Mouse (Mus musculus): ENCODE results near the gene Gstt4. TPM values are rescaled to one million over a fixed set of nuclear protein-coding genes. Genes with fewer than 3 reads are reported as not detected.

Gstt4 gene
- polyA plus RNA-seq, 1 experiment from 2014 or later, result not detected

DNA sequence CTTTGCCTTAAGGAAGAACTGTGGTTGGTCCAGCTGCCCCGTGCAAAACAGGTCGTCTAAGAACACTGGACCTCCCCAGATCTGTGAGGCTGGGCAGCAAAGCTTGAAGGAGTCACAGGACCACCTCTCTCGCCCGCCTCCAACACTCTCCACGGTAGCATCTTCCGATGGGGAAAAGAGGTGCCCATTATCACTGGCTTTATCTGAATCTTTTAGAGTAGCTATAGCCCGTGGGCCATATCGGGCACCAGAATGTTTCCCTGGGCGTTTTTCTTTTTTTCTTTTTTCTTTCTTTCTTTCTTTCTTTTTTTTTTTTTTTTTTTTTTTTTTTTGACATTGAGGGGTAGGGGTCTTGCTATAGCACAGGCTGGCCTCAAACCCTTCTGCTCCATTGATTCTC, 12.4 kb upstream of the Gstt4 start:
- ATAC-seq (replicated peaks; ENCODE audit: insufficient number of reproducible peaks, low FRiP score, low TSS enrichment, low read depth), result no peak
- peaks cover 3% of the 10 kb centered on the region for H3K27me3 ChIP-seq (ENCODE audit: control insufficient read depth, insufficient read depth, low read length)
- no peaks in the 10 kb centered on the region for H3K36me3 ChIP-seq (replicated peaks; ENCODE audit: control insufficient read depth, insufficient read depth, low read depth, low read length)
- no peaks in the 10 kb centered on the region for H3K9me3 ChIP-seq (replicated peaks; ENCODE audit: control insufficient read depth, low read length)
- H3K27ac ChIP-seq (replicated peaks; ENCODE audit: low read depth, low read length), result no peak overlapping the region
- peak overlapping the region; percentile 22 for H3K9ac ChIP-seq (replicated peaks; ENCODE audit: low read length)
- DNase-seq (ENCODE audit: low spot score), result peak; percentile 29
- 13% methylated on average over 9 of the region's 9 CpGs for WGBS
- peak overlapping the region; percentile 33 for H3K4me2 ChIP-seq (ENCODE audit: low read depth, low read length)
- H3K4me3 ChIP-seq (ENCODE audit: low read depth, low read length), result peak overlapping the region; percentile 23
- peaks cover 3% of the 10 kb centered on the region for H3K4me1 ChIP-seq (ENCODE audit: control insufficient read depth, insufficient read depth, low read length)

DNA sequence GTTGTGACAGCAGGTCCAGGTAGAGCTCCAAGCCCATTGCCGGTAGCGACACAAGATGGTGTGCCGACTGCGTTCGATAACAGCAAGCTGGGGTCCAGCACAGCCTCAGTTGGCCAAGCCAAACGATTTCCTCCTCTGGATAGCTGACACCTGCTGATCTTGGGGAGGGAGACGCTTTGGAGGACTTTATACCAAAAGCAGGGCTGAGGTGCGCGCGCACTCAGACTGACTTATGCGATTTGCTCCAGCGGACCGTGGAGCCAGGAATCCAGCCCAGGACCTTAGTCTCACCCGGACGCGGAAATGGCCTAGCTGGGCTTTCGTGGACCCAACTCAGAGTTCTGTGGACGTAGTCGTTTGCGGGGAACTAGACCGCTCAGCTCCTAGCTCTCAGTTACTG, 11.9 kb upstream of the Gstt4 start:
- peaks cover 3% of the 10 kb centered on the region for H3K4me1 ChIP-seq (ENCODE audit: control insufficient read depth, insufficient read depth, low read length)
- H3K9me3 ChIP-seq (replicated peaks; ENCODE audit: control insufficient read depth, low read length), result no peaks in the 10 kb centered on the region
- peaks cover 3% of the 10 kb centered on the region for H3K27me3 ChIP-seq (ENCODE audit: control insufficient read depth, insufficient read depth, low read length)
- ATAC-seq (replicated peaks; ENCODE audit: insufficient number of reproducible peaks, low FRiP score, low TSS enrichment, low read depth), result 0 out of 2 replicates have a peak, but pooled peaks have one; percentile 7
- H3K4me3 ChIP-seq (ENCODE audit: low read depth, low read length), result peak overlapping the region; percentile 23
- DNase-seq (ENCODE audit: low spot score), result peak; percentile 79
- H3K4me2 ChIP-seq (ENCODE audit: low read depth, low read length), result peak overlapping the region; percentile 33
- WGBS, result 4% methylated on average over 21 of the region's 21 CpGs
- H3K9ac ChIP-seq (replicated peaks; ENCODE audit: low read length), result peak overlapping the region; percentile 22
- H3K36me3 ChIP-seq (replicated peaks; ENCODE audit: control insufficient read depth, insufficient read depth, low read depth, low read length), result no peaks in the 10 kb centered on the region
- H3K27ac ChIP-seq (replicated peaks; ENCODE audit: low read depth, low read length), result no peak overlapping the region

DNA sequence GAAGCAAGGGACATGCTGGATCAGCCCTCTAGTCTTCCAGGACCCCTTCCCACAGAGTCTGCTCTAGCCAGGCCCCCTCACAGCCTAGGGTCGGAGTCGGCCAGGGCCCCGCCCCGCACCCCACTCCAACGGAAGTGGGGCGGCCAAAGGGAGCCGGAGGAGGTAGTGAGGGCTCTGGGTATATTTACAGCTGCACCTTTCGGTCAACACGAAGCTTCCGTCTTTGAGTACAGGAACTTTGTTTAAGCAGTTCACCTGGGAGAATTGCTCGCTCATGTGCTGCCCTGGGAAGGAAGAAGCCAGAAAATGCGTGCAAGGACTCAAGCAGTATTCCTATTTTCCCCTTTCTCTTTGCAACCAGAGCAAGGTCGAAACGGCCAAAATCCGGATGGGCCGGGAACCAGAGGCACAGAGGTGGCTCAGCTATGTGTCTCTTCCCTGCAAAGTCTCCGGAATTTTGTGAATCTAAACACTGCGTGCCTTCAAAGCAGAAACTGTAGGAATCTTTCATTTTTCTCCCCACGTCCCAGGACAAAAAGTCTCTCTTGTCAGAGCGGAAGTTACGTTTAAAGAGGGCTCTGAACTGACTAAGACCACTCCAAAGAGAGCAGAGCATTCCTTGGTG, 11.2 kb upstream of the Gstt4 start:
- Histone ChIP-seq H3K36me3 (replicated peaks; ENCODE audit: control insufficient read depth, insufficient read depth, low read depth, low read length) (no peaks in the 10 kb centered on the region), H3K27me3 (ENCODE audit: control insufficient read depth, insufficient read depth, low read length) (peaks cover 3% of the 10 kb centered on the region), H3K4me1 (ENCODE audit: control insufficient read depth, insufficient read depth, low read length) (peaks cover 3% of the 10 kb centered on the region), H3K9me3 (replicated peaks; ENCODE audit: control insufficient read depth, low read length) (no peaks in the 10 kb centered on the region), H3K9ac (replicated peaks; ENCODE audit: low read length) (peak overlapping the region; percentile 22; the same call in 1 of the 2 replicates), H3K4me3 (ENCODE audit: low read depth, low read length) (peak overlapping the region; percentile 23), H3K27ac (replicated peaks; ENCODE audit: low read depth, low read length) (no peak overlapping the region), H3K4me2 (ENCODE audit: low read depth, low read length) (peak overlapping the region; percentile 33)
- WGBS, result 10% methylated on average over 21 of the region's 21 CpGs
- DNase-seq (ENCODE audit: low spot score) (no peak), ATAC-seq (replicated peaks; ENCODE audit: insufficient number of reproducible peaks, low FRiP score, low TSS enrichment, low read depth) (no peak)

DNA sequence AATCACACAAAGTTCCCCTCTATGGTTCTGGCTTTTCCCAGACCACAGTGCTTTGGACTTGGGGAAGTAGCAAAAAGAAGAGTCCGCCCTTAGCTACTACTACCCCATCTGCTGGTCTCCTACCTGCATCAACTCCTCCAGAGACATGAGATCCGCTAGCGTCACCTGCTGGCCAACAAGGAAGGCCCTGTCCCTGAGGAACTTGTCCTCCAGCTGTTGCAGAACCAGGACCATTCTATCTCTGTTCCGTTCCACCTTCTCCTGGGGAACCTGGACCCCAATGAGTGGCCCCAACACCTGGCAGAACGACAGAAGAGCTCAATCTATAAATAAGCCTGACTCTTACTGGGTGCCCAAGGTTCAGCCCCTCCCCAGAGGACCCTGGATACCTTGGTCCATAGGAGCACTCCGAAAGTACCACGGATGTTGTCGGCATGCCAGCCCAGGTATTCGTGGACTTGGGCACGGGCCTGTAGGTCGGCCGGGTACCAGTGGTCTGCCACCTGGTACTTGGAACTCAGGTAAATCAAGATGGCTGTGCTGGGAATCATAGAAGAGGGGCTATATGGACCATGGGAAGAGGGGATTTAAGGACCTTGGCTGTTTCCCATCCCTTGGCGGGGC, 10.0 kb upstream of the Gstt4 start:
- H3K9me3 ChIP-seq (replicated peaks; ENCODE audit: control insufficient read depth, low read length), result no peaks in the 10 kb centered on the region
- H3K4me1 ChIP-seq (ENCODE audit: control insufficient read depth, insufficient read depth, low read length), result no peaks in the 10 kb centered on the region
- no peaks in the 10 kb centered on the region for H3K36me3 ChIP-seq (replicated peaks; ENCODE audit: control insufficient read depth, insufficient read depth, low read depth, low read length)
- DNase-seq (ENCODE audit: low spot score), result peak; percentile 43
- no peak overlapping the region for H3K9ac ChIP-seq (replicated peaks; ENCODE audit: low read length)
- no peak overlapping the region for H3K4me2 ChIP-seq (ENCODE audit: low read depth, low read length)
- peaks cover 3% of the 10 kb centered on the region for H3K27me3 ChIP-seq (ENCODE audit: control insufficient read depth, insufficient read depth, low read length)
- 66% methylated on average over 13 of the region's 13 CpGs for WGBS
- ATAC-seq (replicated peaks; ENCODE audit: insufficient number of reproducible peaks, low FRiP score, low TSS enrichment, low read depth), result no peak
- H3K27ac ChIP-seq (replicated peaks; ENCODE audit: low read depth, low read length), result no peak overlapping the region
- no peak overlapping the region for H3K4me3 ChIP-seq (ENCODE audit: low read depth, low read length)

DNA sequence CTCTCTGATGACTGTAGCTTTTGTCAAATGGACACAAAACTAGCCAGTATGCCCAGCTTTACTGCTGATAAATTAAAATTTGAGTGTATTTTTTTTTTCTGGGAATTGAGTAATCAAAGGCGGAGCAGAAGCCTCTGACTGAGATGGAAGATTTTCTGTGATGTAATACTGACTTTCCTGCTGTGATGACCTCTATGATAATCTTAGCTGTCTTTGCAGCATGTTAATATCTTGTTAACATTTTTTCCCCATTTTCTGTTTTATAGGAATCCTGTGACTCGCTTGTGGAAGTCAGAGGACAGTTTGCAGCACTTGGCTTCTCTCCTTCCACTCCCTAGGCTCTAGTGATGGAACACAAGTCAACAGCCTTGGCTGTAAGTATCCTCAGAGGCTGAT, 7.9 kb upstream of the Gstt4 start:
- Histone ChIP-seq H3K4me1 (ENCODE audit: control insufficient read depth, insufficient read depth, low read length) (no peaks in the 10 kb centered on the region), H3K36me3 (replicated peaks; ENCODE audit: control insufficient read depth, insufficient read depth, low read depth, low read length) (no peaks in the 10 kb centered on the region), H3K27ac (replicated peaks; ENCODE audit: low read depth, low read length) (no peak overlapping the region), H3K4me2 (ENCODE audit: low read depth, low read length) (no peak overlapping the region), H3K9ac (replicated peaks; ENCODE audit: low read length) (no peak overlapping the region), H3K4me3 (ENCODE audit: low read depth, low read length) (no peak overlapping the region), H3K9me3 (replicated peaks; ENCODE audit: control insufficient read depth, low read length) (no peaks in the 10 kb centered on the region), H3K27me3 (ENCODE audit: control insufficient read depth, insufficient read depth, low read length) (peaks cover 3% of the 10 kb centered on the region)
- DNase-seq (ENCODE audit: low spot score) (no peak), ATAC-seq (replicated peaks; ENCODE audit: insufficient number of reproducible peaks, low FRiP score, low TSS enrichment, low read depth) (no peak)
- 86% methylated on average over 2 of the region's 2 CpGs for WGBS

DNA sequence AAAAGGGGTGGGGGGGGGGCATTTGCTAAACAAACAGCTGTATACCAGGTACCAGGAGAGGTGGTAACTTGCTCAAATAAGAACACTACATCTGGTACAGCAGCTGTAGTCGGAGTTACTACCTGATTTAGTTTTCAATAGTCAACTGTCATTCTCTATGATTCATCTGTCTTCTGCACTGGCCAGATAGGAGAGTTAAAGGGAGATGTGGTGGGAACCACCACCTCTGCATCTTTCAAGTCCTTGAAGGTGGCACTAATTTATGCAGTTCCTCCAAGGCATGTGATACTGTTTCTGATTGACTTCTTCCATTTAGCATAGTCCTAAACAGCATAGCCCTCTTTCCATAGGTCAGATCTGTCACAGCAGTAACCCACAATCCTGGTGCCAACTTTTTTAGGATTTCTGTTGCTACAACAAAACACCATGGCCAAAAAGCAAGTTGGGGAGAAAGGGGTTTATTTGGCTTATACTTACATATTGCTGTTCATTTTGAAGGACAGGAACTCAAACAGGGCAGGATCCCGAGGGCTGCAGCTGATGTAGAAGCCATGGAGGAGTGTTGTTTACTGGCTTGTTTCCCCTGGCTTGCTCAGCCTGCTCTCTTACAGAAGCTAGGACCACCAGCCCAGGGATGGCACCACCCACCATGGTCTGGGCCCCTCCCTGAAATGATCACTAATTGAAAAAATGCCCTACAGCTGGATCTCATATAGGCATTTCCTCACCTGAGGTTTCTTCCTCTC, 7.4 kb upstream of the Gstt4 start:
- Histone ChIP-seq H3K27ac (replicated peaks; ENCODE audit: low read depth, low read length) (no peak overlapping the region), H3K36me3 (replicated peaks; ENCODE audit: control insufficient read depth, insufficient read depth, low read depth, low read length) (no peaks in the 10 kb centered on the region), H3K4me3 (ENCODE audit: low read depth, low read length) (no peak overlapping the region), H3K9me3 (replicated peaks; ENCODE audit: control insufficient read depth, low read length) (no peaks in the 10 kb centered on the region), H3K4me2 (ENCODE audit: low read depth, low read length) (no peak overlapping the region), H3K4me1 (ENCODE audit: control insufficient read depth, insufficient read depth, low read length) (no peaks in the 10 kb centered on the region), H3K27me3 (ENCODE audit: control insufficient read depth, insufficient read depth, low read length) (peaks cover 3% of the 10 kb centered on the region), H3K9ac (replicated peaks; ENCODE audit: low read length) (no peak overlapping the region)
- 82% methylated on average over 2 of the region's 2 CpGs for WGBS
- DNase-seq (ENCODE audit: low spot score) (no peak), ATAC-seq (replicated peaks; ENCODE audit: insufficient number of reproducible peaks, low FRiP score, low TSS enrichment, low read depth) (no peak)

DNA sequence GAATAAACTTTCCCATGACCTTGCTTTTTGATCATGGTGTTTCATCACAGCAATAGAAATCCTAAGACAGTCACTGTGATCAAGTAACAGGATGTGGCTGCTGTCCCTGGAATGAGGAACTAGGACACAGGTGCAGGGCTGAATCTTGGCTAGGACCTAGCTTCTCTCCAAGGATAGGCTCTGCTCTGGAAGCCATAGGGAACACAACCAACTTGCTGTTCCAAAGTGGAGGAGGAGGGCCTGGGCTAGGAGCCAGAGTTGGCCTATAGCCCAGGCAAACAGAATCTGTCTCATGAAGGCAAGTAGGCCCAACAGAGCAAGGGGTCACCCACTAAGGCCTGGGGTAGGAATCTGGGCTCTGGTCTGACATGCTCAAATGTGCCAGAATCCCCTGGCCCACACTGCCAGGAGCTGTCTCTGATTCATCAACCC, 6.2 kb upstream of the Gstt4 start:
- no peak overlapping the region for H3K27ac ChIP-seq (replicated peaks; ENCODE audit: low read depth, low read length)
- H3K4me1 ChIP-seq (ENCODE audit: control insufficient read depth, insufficient read depth, low read length), result no peaks in the 10 kb centered on the region
- DNase-seq (ENCODE audit: low spot score) (no peak), ATAC-seq (replicated peaks; ENCODE audit: insufficient number of reproducible peaks, low FRiP score, low TSS enrichment, low read depth) (no peak)
- no peaks in the 10 kb centered on the region for H3K9me3 ChIP-seq (replicated peaks; ENCODE audit: control insufficient read depth, low read length)
- H3K9ac ChIP-seq (replicated peaks; ENCODE audit: low read length), result no peak overlapping the region
- no peak overlapping the region for H3K4me3 ChIP-seq (ENCODE audit: low read depth, low read length)
- no peaks in the 10 kb centered on the region for H3K36me3 ChIP-seq (replicated peaks; ENCODE audit: control insufficient read depth, insufficient read depth, low read depth, low read length)
- H3K4me2 ChIP-seq (ENCODE audit: low read depth, low read length), result no peak overlapping the region
- no peaks in the 10 kb centered on the region for H3K27me3 ChIP-seq (ENCODE audit: control insufficient read depth, insufficient read depth, low read length)
